Mouse (Mus musculus) G1E (cell line): Measurements from ENCODE around the gene Tbl2. TPM values are rescaled to one million over a fixed set of nuclear protein-coding genes. Genes with fewer than 3 reads are reported as not detected.
A peak's percentile ranks its signal among the peaks of the same experiment; 100 is the strongest.

Experiments
- ATAC-seq: 2 replicates; pipeline ENCODE4 v1.8.0; 2016; ENCODE audit warnings: mild to moderate bottlenecking; ENCODE audit not compliant: insufficient number of reproducible peaks, poor library complexity, low FRiP score, severe bottlenecking; ENCODE audit errors: extremely low read depth
- DNase-seq: peaks from one replicate; pipeline ENCODE4 v3.0.0; 2012; ENCODE audit warnings: low spot score
- H3K27me3 ChIP-seq: 2 replicates; pipeline ENCODE4 v1.6.1; 2012; ENCODE audit warnings: mild to moderate bottlenecking, low read length, inconsistent platforms; ENCODE audit not compliant: insufficient read depth
- H3K36me3 ChIP-seq: replicated peaks from 2 replicates; pipeline ENCODE3; 2012; ENCODE audit warnings: mild to moderate bottlenecking, inconsistent platforms
- H3K4me1 ChIP-seq: 2 replicates; pipeline ENCODE4 v1.6.1; 2012; ENCODE audit warnings: low read depth, low read length, inconsistent platforms, mixed read lengths; ENCODE audit not compliant: insufficient read depth
- H3K4me3 ChIP-seq: 2 replicates; pipeline ENCODE4 v1.5.1; 2012; ENCODE audit warnings: low read depth, mild to moderate bottlenecking, inconsistent platforms, low read length, moderate library complexity, mixed read lengths
- H3K9me3 ChIP-seq: replicated peaks from 2 replicates; pipeline ENCODE4 v1.6.1; 2012; ENCODE audit warnings: inconsistent platforms
- CTCF ChIP-seq: IDR thresholded peaks from 2 replicates; pipeline ENCODE4 v1.5.1; 2012; ENCODE audit warnings: low read depth, low read length, inconsistent platforms, mixed read lengths
- GATA1 ChIP-seq: IDR thresholded peaks from 2 replicates; pipeline ENCODE4 v1.6.1; 2012; ENCODE audit warnings: borderline replicate concordance, low read length, inconsistent platforms, mixed read lengths
- GATA2 ChIP-seq: IDR thresholded peaks from 2 replicates; pipeline ENCODE4 v1.6.1; 2012; ENCODE audit warnings: low read depth, low read length, inconsistent platforms, borderline replicate concordance
- POLR2AphosphoS5 ChIP-seq: IDR thresholded peaks from 2 replicates; pipeline ENCODE4 v1.6.1; 2012; ENCODE audit warnings: low read depth, low read length, inconsistent platforms; ENCODE audit not compliant: insufficient replicate concordance
- TAL1 ChIP-seq: conservative IDR thresholded peaks from 2 replicates; pipeline ENCODE4 v1.6.1; 2012; ENCODE audit warnings: low read depth, low read length, inconsistent platforms, mixed read lengths
- polyA plus RNA-seq: library from polyadenylated mRNA; stranded (reverse); fragments of >175 nt; gene quantifications from 2 replicates; pipeline ENCODE4 v1.2.3, GENCODE M21; 2012
- total RNA-seq, 2 experiments: library from RNA; stranded (forward) in 1 of 2; stranded (reverse) in 1 of 2; fragments of 200-1000 nt in 1 of 2; fragments of >200 nt in 1 of 2; fragmentation: Nextera tagmentation in 1 of 2; gene quantifications; 2 replicates each; pipeline ENCODE4 v1.2.3; 2014 to 2017

Gene Tbl2
- total and polyA plus RNA-seq, 3 experiments, result 22.5 to 37.2 (median 25.1) TPM

DNA sequence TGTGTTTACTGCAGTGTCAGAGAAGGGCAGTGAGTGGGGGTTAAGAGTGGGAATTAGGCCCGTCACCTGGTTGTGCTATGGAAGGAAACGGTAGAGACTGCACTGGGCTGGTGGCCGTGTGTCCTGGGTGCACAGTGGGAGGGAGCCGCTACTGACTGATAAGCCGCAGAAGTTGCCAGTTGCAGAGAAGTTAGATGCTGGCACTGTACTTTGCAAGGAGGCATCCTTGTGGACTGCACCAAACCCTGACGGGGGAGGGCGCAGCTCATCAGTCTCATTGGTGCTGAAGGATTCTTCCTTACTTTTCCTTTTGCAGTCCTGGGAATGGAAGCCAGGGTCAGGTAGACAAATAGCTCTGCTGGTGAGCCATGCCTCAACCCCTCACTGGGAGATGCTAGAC, 12.2 kb downstream of the Tbl2 start:
- H3K36me3 ChIP-seq, result peaks cover 76% of the 10 kb centered on the region
- H3K27me3 ChIP-seq, result no peaks in the 10 kb centered on the region
- ATAC-seq (no peak), DNase-seq (no peak)
- H3K9me3 ChIP-seq, result no peaks in the 10 kb centered on the region
- no peak overlapping the region for H3K4me3 ChIP-seq
- TF ChIP-seq CTCF (no peak), POLR2AphosphoS5 (no peak)
- H3K4me1 ChIP-seq, result peaks cover 19% of the 10 kb centered on the region

- Histone ChIP-seq H3K36me3 (peaks cover 69% of the 10 kb centered on the region), H3K4me3 (no peak overlapping the region), H3K9me3 (no peaks in the 10 kb centered on the region), H3K27me3 (no peaks in the 10 kb centered on the region), H3K4me1 (peaks cover 18% of the 10 kb centered on the region)
- no peak for ATAC-seq
- no peak for TF ChIP-seq GATA1
- no peak for TF ChIP-seq TAL1
- no peak for TF ChIP-seq GATA2
- no peak for TF ChIP-seq CTCF
- TF ChIP-seq POLR2AphosphoS5, result no peak
- DNase-seq, result no peak
Measured at GRCm38 (mm10) chr5:135162361-135162760, 12.9 kb downstream of the Tbl2 start.

DNA sequence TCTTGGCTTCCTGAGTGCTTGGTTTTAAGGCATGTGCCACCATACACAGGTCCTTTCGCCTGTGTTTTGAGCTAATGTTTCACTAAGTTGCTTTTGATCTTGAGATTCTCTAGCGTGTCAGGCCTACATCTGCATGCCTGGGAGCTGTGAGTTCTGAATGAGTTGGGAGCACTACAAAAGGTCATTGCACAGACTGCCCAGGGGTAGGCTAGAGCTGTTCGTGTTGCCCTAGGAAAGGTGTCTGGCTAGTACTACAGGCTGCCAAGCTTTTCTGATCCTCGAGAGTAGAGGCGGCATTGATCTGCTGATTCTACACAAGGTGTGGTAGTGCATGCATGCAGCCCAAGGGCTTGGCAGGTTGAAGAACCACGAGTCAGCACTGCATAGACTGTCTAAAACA, 13.4 kb downstream of the Tbl2 start:
- Histone ChIP-seq H3K4me1 (peaks cover 19% of the 10 kb centered on the region), H3K4me3 (no peak overlapping the region), H3K36me3 (peaks cover 65% of the 10 kb centered on the region), H3K27me3 (no peaks in the 10 kb centered on the region), H3K9me3 (no peaks in the 10 kb centered on the region)
- TF ChIP-seq GATA1, result no peak
- TF ChIP-seq TAL1, result no peak
- no peak for TF ChIP-seq GATA2
- no peak; the same call in 1 of the 2 replicates for TF ChIP-seq POLR2AphosphoS5
- TF ChIP-seq CTCF, result no peak
- DNase-seq (no peak), ATAC-seq (no peak)

DNA sequence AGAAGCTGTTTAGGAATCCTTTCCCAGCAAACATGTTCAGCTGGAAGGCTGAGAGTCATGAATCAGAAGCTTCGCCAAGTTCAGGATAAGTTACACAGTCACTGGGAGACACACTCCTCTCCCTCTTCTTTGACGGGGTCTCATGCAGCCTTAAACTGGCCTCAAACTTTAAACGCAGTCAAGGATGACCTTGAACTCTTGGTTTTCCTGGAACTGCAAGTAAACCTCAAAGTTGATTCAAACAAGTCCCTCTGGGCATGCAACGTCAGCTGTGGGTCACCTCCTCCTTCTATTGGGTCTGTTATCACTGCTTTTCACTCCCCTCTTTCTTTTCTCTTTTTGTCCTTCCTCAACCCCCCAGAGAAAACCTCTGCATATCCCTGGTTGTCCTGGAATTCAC, 17.5 kb downstream of the Tbl2 start:
- H3K4me3 ChIP-seq, result no peak overlapping the region
- H3K4me1 ChIP-seq, result peaks cover 29% of the 10 kb centered on the region
- no peak for TF ChIP-seq GATA1
- no peak for TF ChIP-seq GATA2
- TF ChIP-seq TAL1, result no peak
- no peak for TF ChIP-seq POLR2AphosphoS5
- TF ChIP-seq CTCF, result no peak
- H3K36me3 ChIP-seq, result peaks cover 47% of the 10 kb centered on the region
- no peak for DNase-seq
- no peaks in the 10 kb centered on the region for H3K9me3 ChIP-seq
- ATAC-seq, result no peak
- no peaks in the 10 kb centered on the region for H3K27me3 ChIP-seq

DNA sequence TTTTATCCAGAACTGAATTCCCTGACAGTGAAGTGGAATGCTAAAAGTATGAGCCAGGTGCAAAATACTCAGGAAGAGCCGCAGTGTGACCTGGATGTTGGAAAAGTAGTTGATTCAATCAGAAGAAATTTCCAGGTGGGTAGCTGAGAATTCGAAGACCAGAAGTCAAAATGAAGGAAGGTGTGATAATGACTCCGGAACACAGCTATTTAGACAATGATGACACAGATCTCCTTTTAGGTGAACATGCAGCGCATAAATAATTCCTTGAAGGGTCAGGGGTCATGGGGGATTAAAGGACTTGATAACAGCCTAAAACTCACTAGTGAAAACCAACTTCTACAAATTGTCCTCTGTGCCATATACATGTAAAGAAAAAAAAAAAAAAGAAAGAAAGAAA, 18.0 kb downstream of the Tbl2 start:
- Histone ChIP-seq H3K4me3 (no peak overlapping the region), H3K27me3 (no peaks in the 10 kb centered on the region), H3K9me3 (no peaks in the 10 kb centered on the region), H3K36me3 (peaks cover 47% of the 10 kb centered on the region), H3K4me1 (peaks cover 32% of the 10 kb centered on the region)
- DNase-seq (no peak), ATAC-seq (no peak)
- TF ChIP-seq TAL1 (no peak), GATA2 (no peak), GATA1 (no peak), POLR2AphosphoS5 (no peak), CTCF (no peak)

DNA sequence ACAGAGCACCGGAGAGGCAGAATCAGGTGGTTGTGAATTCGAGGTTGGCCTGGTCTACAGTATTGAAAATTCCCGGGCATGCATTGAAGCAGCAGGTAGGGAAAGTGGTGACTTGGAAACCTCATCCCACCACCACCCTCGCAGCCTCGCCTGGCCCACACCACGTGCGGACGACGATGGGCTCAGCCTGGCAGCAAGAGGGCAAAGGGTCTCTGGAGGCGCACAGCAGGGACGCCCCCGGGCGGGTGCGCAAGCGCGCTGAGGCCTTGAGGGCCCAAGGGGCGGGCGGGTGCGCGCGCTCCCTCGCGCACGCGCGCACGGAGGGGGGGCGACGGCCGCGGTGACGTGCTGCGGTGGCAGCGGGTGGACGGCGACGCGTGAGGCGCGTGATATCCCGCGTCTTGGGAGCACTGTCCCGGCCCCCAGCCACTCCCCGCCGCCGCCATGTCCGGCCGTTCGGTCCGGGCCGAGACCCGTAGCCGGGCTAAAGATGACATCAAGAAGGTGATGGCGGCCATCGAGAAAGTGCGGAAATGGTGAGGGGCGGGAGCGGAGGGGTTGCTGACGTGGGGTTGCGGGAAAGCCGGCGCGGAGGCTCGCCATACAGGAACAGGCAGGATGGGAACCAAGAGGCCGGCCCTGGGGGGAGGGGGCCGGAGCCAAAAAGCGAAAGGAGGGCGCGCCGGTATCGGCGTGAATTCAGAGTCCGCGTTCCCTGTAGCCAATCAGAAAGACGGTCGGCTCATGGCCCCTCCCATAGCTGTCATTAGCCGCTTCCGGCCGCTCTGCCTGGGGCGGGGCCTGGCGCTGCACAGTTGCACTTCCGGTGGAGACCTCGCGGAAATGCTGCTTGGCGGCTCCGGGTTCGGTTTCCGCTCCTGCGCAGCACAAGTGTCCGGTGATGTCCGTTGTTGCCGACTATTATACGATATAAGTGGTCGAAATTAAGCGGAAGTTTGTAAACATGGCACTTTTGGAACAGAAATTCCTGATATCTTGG, 18.9 kb downstream of the Tbl2 start, which contains the start of gene Bcl7b:
Gene Bcl7b, plus strand, starts transcription at position 221 of the 1,000 bp plus-strand sequence.
- no peaks in the 10 kb centered on the region for H3K27me3 ChIP-seq
- ATAC-seq (peak; percentile 95), DNase-seq (peak; percentile 90)
- H3K36me3 ChIP-seq, result peaks cover 47% of the 10 kb centered on the region
- H3K4me3 ChIP-seq, result peak within 1 kb of the TSS; percentile 80
- TF ChIP-seq POLR2AphosphoS5, result no peak; the same call in 1 of the 2 replicates
- no peak for TF ChIP-seq TAL1
- no peak for TF ChIP-seq CTCF
- TF ChIP-seq GATA2, result no peak
- no peak for TF ChIP-seq GATA1
- H3K9me3 ChIP-seq, result no peaks in the 10 kb centered on the region
- peaks cover 34% of the 10 kb centered on the region for H3K4me1 ChIP-seq

DNA sequence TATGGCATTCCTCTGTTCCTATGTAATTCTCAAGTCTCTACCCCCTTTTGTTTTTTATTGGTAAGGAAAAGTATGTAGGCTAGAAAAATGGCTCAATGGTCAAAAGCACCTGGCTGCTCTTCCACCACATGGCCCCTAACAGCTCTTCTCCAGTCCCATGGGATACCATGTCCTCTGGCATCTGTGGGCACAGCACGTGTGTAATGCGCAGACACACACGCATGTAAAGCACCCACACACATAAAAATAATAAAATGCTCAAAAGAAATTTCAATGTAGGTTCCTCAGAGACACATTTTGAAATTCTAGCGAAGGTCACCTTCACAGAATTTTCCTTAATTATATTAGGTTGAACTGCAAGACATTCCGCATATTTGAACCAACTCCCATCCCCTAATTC, 20.0 kb downstream of the Tbl2 start:
- DNase-seq (no peak), ATAC-seq (no peak)
- H3K4me1 ChIP-seq, result peaks cover 34% of the 10 kb centered on the region
- TF ChIP-seq TAL1, result no peak
- TF ChIP-seq GATA2, result no peak
- H3K36me3 ChIP-seq, result peaks cover 50% of the 10 kb centered on the region
- H3K4me3 ChIP-seq, result peak overlapping the region; percentile 80
- no peaks in the 10 kb centered on the region for H3K27me3 ChIP-seq
- no peaks in the 10 kb centered on the region for H3K9me3 ChIP-seq
